Mouse (Mus musculus): ENCODE results near the gene Panx1.

The Panx1 gene

GRCm38 (mm10) chr9:15027725-15028124 is 17.6 kb downstream of the Panx1 start:
- in situ Hi-C loops (cut with MboI; ENCODE audit: low sequenced_read_pairs) = no loop called here

GRCm38 (mm10) chr9:15023049-15023448 is 22.2 kb downstream of the Panx1 start:
- in situ Hi-C loops (cut with MboI; ENCODE audit: low sequenced_read_pairs) = no loop called here

GRCm38 (mm10) chr9:15021156-15021555 is 24.1 kb downstream of the Panx1 start:
- in situ Hi-C loops (cut with MboI; ENCODE audit: low sequenced_read_pairs) = no loop called here

GRCm38 (mm10) chr9:15020561-15021080 is 24.7 kb downstream of the Panx1 start:
- in situ Hi-C loops (cut with MboI; ENCODE audit: low sequenced_read_pairs) = no loop called here

GRCm38 (mm10) chr9:15018756-15019131 is 26.5 kb downstream of the Panx1 start:
- in situ Hi-C loops (cut with MboI; ENCODE audit: low sequenced_read_pairs) = loop anchor here (10.0 kb wide), 1 partner anchor 154 kb away; the partner anchor contains the start of gene Gpr83

GRCm38 (mm10) chr9:15017791-15018755 is 27.2 kb downstream of the Panx1 start:
- in situ Hi-C loops (cut with MboI; ENCODE audit: low sequenced_read_pairs) = loop anchor here (10.0 kb wide), 1 partner anchor 153 kb away; the partner anchor contains the start of gene Gpr83

- in situ Hi-C loops (cut with MboI; ENCODE audit: low sequenced_read_pairs) = loop anchor here (10.0 kb wide), 1 partner anchor 151 kb away; the partner anchor contains the start of gene Gpr83
Measured at GRCm38 (mm10) chr9:15015223-15015956, 29.9 kb downstream of the Panx1 start.

GRCm38 (mm10) chr9:15007566-15007965 is 37.7 kb downstream of the Panx1 start:
- in situ Hi-C loops (cut with MboI; ENCODE audit: low sequenced_read_pairs) = no loop called here

- in situ Hi-C loops (cut with MboI; ENCODE audit: low sequenced_read_pairs) = no loop called here
Measured at GRCm38 (mm10) chr9:15004298-15004685, 41.0 kb downstream of the Panx1 start.

- in situ Hi-C loops (cut with MboI; ENCODE audit: low sequenced_read_pairs) = no loop called here
Measured at GRCm38 (mm10) chr9:15003676-15004297, 41.5 kb downstream of the Panx1 start.

GRCm38 (mm10) chr9:15002995-15003613 is 42.2 kb downstream of the Panx1 start:
- in situ Hi-C loops (cut with MboI; ENCODE audit: low sequenced_read_pairs) = no loop called here

- in situ Hi-C loops (cut with MboI; ENCODE audit: low sequenced_read_pairs) = no loop called here
Measured at GRCm38 (mm10) chr9:14998790-14999189, 46.5 kb downstream of the Panx1 start.

GRCm38 (mm10) chr9:14997271-14998055 is 47.8 kb downstream of the Panx1 start:
- in situ Hi-C loops (cut with MboI; ENCODE audit: low sequenced_read_pairs) = no loop called here

GRCm38 (mm10) chr9:14995525-14995924 is 49.8 kb downstream of the Panx1 start:
- in situ Hi-C loops (cut with MboI; ENCODE audit: low sequenced_read_pairs) = no loop called here

- in situ Hi-C loops (cut with MboI; ENCODE audit: low sequenced_read_pairs) = no loop called here
Measured at GRCm38 (mm10) chr9:14988606-14989293, 56.5 kb downstream of the Panx1 start.

- in situ Hi-C loops (cut with MboI; ENCODE audit: low sequenced_read_pairs) = no loop called here
Measured at GRCm38 (mm10) chr9:14983141-14983540, 62.1 kb downstream of the Panx1 start.

GRCm38 (mm10) chr9:14982683-14983082 is 62.6 kb downstream of the Panx1 start:
- in situ Hi-C loops (cut with MboI; ENCODE audit: low sequenced_read_pairs) = no loop called here

- in situ Hi-C loops (cut with MboI; ENCODE audit: low sequenced_read_pairs) = no loop called here
Measured at GRCm38 (mm10) chr9:14981539-14982155, 63.6 kb downstream of the Panx1 start.

Measured in CH12F3 (cell line).